Comparison of ENCODE assay signal across 8 mouse cellular contexts in genomic region chr9:108431431-108432067, GRCm38 (mm10). TPM values are rescaled to one million over a fixed set of nuclear protein-coding genes. Genes with fewer than 3 reads are reported as not detected.
A peak's percentile ranks its signal among the peaks of the same experiment; 100 is the strongest.
DNase-seq lines count a peak whose midpoint lies in the region; ATAC-seq and TF ChIP-seq lines count a peak whose summit lies in the region.

No protein-coding gene starts in this region.

- no peaks in the 10 kb centered on the region for H3K9me3 ChIP-seq in liver, postnatal 0 days (ENCODE audit: low read length)

- DNase-seq in thymus, postnatal 4 days, result peak; percentile 23
- DNase-seq in thymus, postnatal 10 days (ENCODE audit: low spot score in 2 of 2), result no peak
- DNase-seq in forelimb bud, embryonic 11.5 days (ENCODE audit: low read depth, low spot score), result peak; percentile 19
- DNase-seq in liver, postnatal 0 days, result peak; percentile 56
- DNase-seq in spleen, adult 12 weeks (ENCODE audit: low spot score), result no peak
- no peak for DNase-seq in layer of hippocampus, adult 18-20 months (ENCODE audit: low spot score in 2 of 2)
- no peak for DNase-seq in thymus, postnatal 0 days (ENCODE audit: low spot score)

- H3K27me3 ChIP-seq in liver, postnatal 0 days (ENCODE audit: insufficient read depth, low read length), result no peaks in the 10 kb centered on the region
- no peaks in the 10 kb centered on the region for H3K27me3 ChIP-seq in small intestine, adult 2 months (ENCODE audit: control insufficient read depth, insufficient read depth, low read length)

- no peak overlapping the region for H3K27ac ChIP-seq in liver, postnatal 0 days (ENCODE audit: low read depth)
- H3K27ac ChIP-seq in small intestine, adult 2 months (ENCODE audit: insufficient read depth, low read depth, low read length), result no peak overlapping the region

- no peak for TF ChIP-seq CTCF in liver, postnatal 0 days (IDR thresholded peaks at IDR 0.05; ENCODE audit: low read depth)
- TF ChIP-seq CTCF in small intestine, adult 2 months (IDR thresholded peaks at IDR 0.05; ENCODE audit: extremely low read depth, insufficient read length, insufficient replicate concordance, low read depth, low read length), result no peak

- ATAC-seq in liver, postnatal 0 days, result no peak

- no peak for TF ChIP-seq EP300 in liver, postnatal 0 days (IDR thresholded peaks at IDR 0.05; ENCODE audit: low read depth)

- no peak overlapping the region for H3K9ac ChIP-seq in liver, postnatal 0 days (replicated peaks)

- TF ChIP-seq POLR2A in small intestine, adult 2 months (IDR thresholded peaks at IDR 0.05; ENCODE audit: low read depth, low read length), result no peak

- H3K4me3 ChIP-seq in liver, postnatal 0 days (ENCODE audit: low read depth, low read length), result no peak overlapping the region
- H3K4me3 ChIP-seq in small intestine, adult 2 months (ENCODE audit: low read depth, low read length), result peak overlapping the region; percentile 17

- no peaks in the 10 kb centered on the region for H3K36me3 ChIP-seq in liver, postnatal 0 days (replicated peaks; ENCODE audit: insufficient read depth, low read length)
- H3K36me3 ChIP-seq in small intestine, adult 2 months (ENCODE audit: control insufficient read depth, insufficient read depth, low read length), result no peaks in the 10 kb centered on the region

- peak overlapping the region; percentile 35; the same call in 1 of the 2 replicates for H3K4me2 ChIP-seq in liver, postnatal 0 days (ENCODE audit: low read depth, low read length)

- WGBS in liver, postnatal 0 days (ENCODE audit: insufficient replicate concordance), result 55% methylated on average over 32 of the region's 32 CpGs
- 49% methylated on average over 32 of the region's 32 CpGs for WGBS in small intestine, adult 2 months

- H3K4me1 ChIP-seq in liver, postnatal 0 days (ENCODE audit: insufficient read depth), result 0 out of 2 replicates have a peak, but pooled peaks cover 3% of the 10 kb centered on the region
- peaks cover 5% of the 10 kb centered on the region; the same call in 1 of the 2 replicates for H3K4me1 ChIP-seq in small intestine, adult 2 months (ENCODE audit: control insufficient read depth, insufficient read depth, insufficient read length, low read length)

RNA-seq across cellular contexts. Expression of gene Ccdc36, which starts 3.3 kb away (rescaled TPM):
- 0.08 TPM in 1 of 2 replicates, not detected in the other for polyA plus RNA-seq in liver, postnatal 0 days (2015; fragmentation: Nextera tagmentation; extraction: Ambion mirVana)
- polyA plus RNA-seq in small intestine, adult 2 months (2012; rRNA removed), result not detected in 2 replicates
- not detected for total RNA-seq in layer of hippocampus, adult 18-20 months (2021)
- polyA plus RNA-seq in thymus, postnatal 0 days (2015; fragmentation: Nextera tagmentation; extraction: Ambion mirVana), result 0.15 and 0.20 TPM in 2 replicates

RNA-seq across cellular contexts. Expression of gene BC048562, which starts 4.7 kb away (rescaled TPM):
- polyA plus RNA-seq in liver, postnatal 0 days (2015; fragmentation: Nextera tagmentation; extraction: Ambion mirVana), result not detected in 2 replicates
- not detected in 2 replicates for polyA plus RNA-seq in small intestine, adult 2 months (2012; rRNA removed)
- total RNA-seq in layer of hippocampus, adult 18-20 months (2021), result not detected
- not detected in 2 replicates for polyA plus RNA-seq in thymus, postnatal 0 days (2015; fragmentation: Nextera tagmentation; extraction: Ambion mirVana)

RNA-seq across cellular contexts. Expression of gene Ccdc71, which starts 28.8 kb away (rescaled TPM):
- 16.1 and 19.3 TPM in 2 replicates for polyA plus RNA-seq in liver, postnatal 0 days (2015; fragmentation: Nextera tagmentation; extraction: Ambion mirVana)
- 11.8 and 20.1 TPM in 2 replicates for polyA plus RNA-seq in small intestine, adult 2 months (2012; rRNA removed)
- 10 to 100 TPM; 34.7 to 40.2 TPM for total RNA-seq in layer of hippocampus, adult 18-20 months (2021)
- 51.0 and 54.2 TPM in 2 replicates for polyA plus RNA-seq in thymus, postnatal 0 days (2015; fragmentation: Nextera tagmentation; extraction: Ambion mirVana)

RNA-seq across cellular contexts. Expression of gene Klhdc8b, which starts 29.8 kb away (rescaled TPM):
- polyA plus RNA-seq in liver, postnatal 0 days (2015; fragmentation: Nextera tagmentation; extraction: Ambion mirVana), result 8.5 and 9.1 TPM in 2 replicates
- polyA plus RNA-seq in small intestine, adult 2 months (2012; rRNA removed), result 13.4 and 19.7 TPM in 2 replicates
- 10 to 100 TPM; 18.8 to 19.6 TPM for total RNA-seq in layer of hippocampus, adult 18-20 months (2021)
- 9.5 and 11.2 TPM in 2 replicates for polyA plus RNA-seq in thymus, postnatal 0 days (2015; fragmentation: Nextera tagmentation; extraction: Ambion mirVana)

RNA-seq across cellular contexts. Expression of gene 1700102P08Rik, which starts 38.9 kb away (rescaled TPM):
- 0.14 and 0.22 TPM in 2 replicates for polyA plus RNA-seq in liver, postnatal 0 days (2015; fragmentation: Nextera tagmentation; extraction: Ambion mirVana)
- 0.23 TPM in 1 of 2 replicates, not detected in the other for polyA plus RNA-seq in small intestine, adult 2 months (2012; rRNA removed)
- 1 to 10 TPM; 2.3 to 2.5 TPM for total RNA-seq in layer of hippocampus, adult 18-20 months (2021)
- polyA plus RNA-seq in thymus, postnatal 0 days (2015; fragmentation: Nextera tagmentation; extraction: Ambion mirVana), result 0.57 and 0.99 TPM in 2 replicates

Comparison
In these comparisons a context has a peak if more than half of its experiments do, and no peak if none do; other contexts are left out.
1. DNase-seq: peak in thymus, postnatal 4 days (single experiment), forelimb bud, embryonic 11.5 days (single experiment) and liver, postnatal 0 days (single experiment); none in thymus, postnatal 10 days (0 of 2), spleen, adult 12 weeks (single experiment), layer of hippocampus, adult 18-20 months (0 of 2) and thymus, postnatal 0 days (single experiment).